Mouse (Mus musculus): ENCODE data around the gene Gpr88.

- TF ChIP-seq UBTF (IDR thresholded peaks at IDR 0.05; ENCODE audit: low read depth, low read length): no peak
- no peak for TF ChIP-seq JUN (IDR thresholded peaks at IDR 0.05; ENCODE audit: insufficient read depth, low read depth, low read length)
- no peak for TF ChIP-seq ZC3H11A (IDR thresholded peaks at IDR 0.05; ENCODE audit: low read depth, low read length)
- TF ChIP-seq CHD1 (IDR thresholded peaks at IDR 0.05; ENCODE audit: low read depth, low read length): no peak
- TF ChIP-seq CTCF (conservative IDR thresholded peaks at IDR 0.05 in 1 of 2, IDR thresholded peaks at IDR 0.05 in 1 of 2; ENCODE audit: low read depth in 2 of 2, low read length in 2 of 2): no peak
- no peak for TF ChIP-seq MAFK (IDR thresholded peaks at IDR 0.05; ENCODE audit: insufficient replicate concordance, low read length)
- TF ChIP-seq MAZ (IDR thresholded peaks at IDR 0.05; ENCODE audit: low read depth, low read length): no peak
- TF ChIP-seq POLR2A (IDR thresholded peaks at IDR 0.05; ENCODE audit: low read depth, low read length): no peak
- TF ChIP-seq NELFE (IDR thresholded peaks at IDR 0.05; ENCODE audit: low read depth, low read length): no peak
- no peak for TF ChIP-seq E2F4 (IDR thresholded peaks at IDR 0.05; ENCODE audit: insufficient replicate concordance, low read depth, low read length)
Measured at GRCm38 (mm10) chr3:116267036-116267654, 13.8 kb upstream of the Gpr88 start.
